ENCODE assay signal across 22 mouse cellular contexts in genomic region chr3:50130319-50130718, GRCm38 (mm10).
DNase-seq lines count a peak whose midpoint lies in the region; ATAC-seq and TF ChIP-seq lines count a peak whose summit lies in the region.
"Had no signal": no experiment of that assay in that cellular context is flagged by ENCODE, and none has a peak within 500 bp of the region (broad histone marks: within the 10 kb centered on the region; RNA-seq: fewer than 3 reads in every experiment).

No protein-coding gene starts in this region.

- H3K4me1 ChIP-seq in forebrain, postnatal 0 days (ENCODE audit: insufficient read depth): no peaks in the 10 kb centered on the region
- H3K4me1 ChIP-seq in forebrain, embryonic 12.5 days: no peaks in the 10 kb centered on the region
- H3K4me1 ChIP-seq: embryonic facial prominence, embryonic 13.5 days; embryonic facial prominence, embryonic 15.5 days; forebrain, embryonic 15.5 days had no signal

- H3K36me3 ChIP-seq in forebrain, postnatal 0 days (ENCODE audit: insufficient read depth): no peaks in the 10 kb centered on the region
- H3K36me3 ChIP-seq in forebrain, embryonic 12.5 days (replicated peaks): no peaks in the 10 kb centered on the region
- H3K36me3 ChIP-seq: embryonic facial prominence, embryonic 13.5 days; embryonic facial prominence, embryonic 15.5 days; forebrain, embryonic 10.5 days; forebrain, embryonic 15.5 days had no signal

- no peaks in the 10 kb centered on the region for H3K27me3 ChIP-seq in forebrain, postnatal 0 days (ENCODE audit: insufficient read depth, low read length)
- H3K27me3 ChIP-seq in forebrain, embryonic 12.5 days: no peaks in the 10 kb centered on the region
- H3K27me3 ChIP-seq: embryonic facial prominence, embryonic 13.5 days; embryonic facial prominence, embryonic 15.5 days; forebrain, embryonic 15.5 days had no signal

- H3K4me3 ChIP-seq in forebrain, postnatal 0 days (ENCODE audit: low read depth, low read length): no peak overlapping the region
- H3K4me3 ChIP-seq in forebrain, embryonic 12.5 days (replicated peaks): no peak overlapping the region
- no peak overlapping the region for H3K4me3 ChIP-seq in layer of hippocampus, adult 2 months
- H3K4me3 ChIP-seq: embryonic facial prominence, embryonic 13.5 days; embryonic facial prominence, embryonic 15.5 days; erythroblast, embryonic 14.5 days; forebrain, embryonic 10.5 days; forebrain, embryonic 15.5 days had no signal

- WGBS in forebrain, postnatal 0 days: 70% methylated on average over 2 of the region's 2 CpGs
- 93% methylated on average over 2 of the region's 2 CpGs for WGBS in forebrain, embryonic 12.5 days

- TF ChIP-seq POLR2A in brain, embryonic 14.5 days (IDR thresholded peaks at IDR 0.05; ENCODE audit: borderline replicate concordance, extremely low read depth, insufficient read depth, insufficient read length, poor library complexity, severe bottlenecking): no peak

- DNase-seq in forebrain, postnatal 0 days: peak; percentile 39
- peak; percentile 9 to 52 for DNase-seq in layer of hippocampus, postnatal 14 days (ENCODE audit: low spot score in 2 of 2)
- no peak for DNase-seq in layer of hippocampus, adult 2 months (ENCODE audit: low spot score in 2 of 2)
- peak; percentile 43 for DNase-seq in brain, embryonic 14.5 days (ENCODE audit: low read depth)
- peak; percentile 16 for DNase-seq in brain, embryonic 18.5 days (ENCODE audit: low read depth, low spot score)
- DNase-seq: adrenal gland, adult 2 months; adrenal gland, postnatal 10 days; adrenal gland, postnatal 25 days; cerebellum, adult 11 months; cerebellum, adult 18-20 months; cerebellum, adult 8-10 months; cerebellum, adult 9-11 months; cerebellum, postnatal 14 days; cerebellum, postnatal 36 days; embryo, embryonic 11 days had no signal

- H3K4me2 ChIP-seq in forebrain, postnatal 0 days (ENCODE audit: low read depth): no peak overlapping the region
- H3K4me2 ChIP-seq in forebrain, embryonic 12.5 days: no peak overlapping the region
- H3K4me2 ChIP-seq: embryonic facial prominence, embryonic 13.5 days; embryonic facial prominence, embryonic 15.5 days; forebrain, embryonic 15.5 days had no signal

- peak; percentile 63; the same call in 1 of the 2 replicates for ATAC-seq in forebrain, postnatal 0 days
- ATAC-seq in forebrain, embryonic 12.5 days (ENCODE audit: low FRiP score): no peak
- no peak for ATAC-seq in granulocyte monocyte progenitor cell, adult 5-6 weeks (replicated peaks; ENCODE audit: poor library complexity, severe bottlenecking)
- ATAC-seq: forebrain, embryonic 15.5 days had no signal

- no peak overlapping the region for H3K27ac ChIP-seq in forebrain, postnatal 0 days (ENCODE audit: low read depth, low read length)
- no peak overlapping the region for H3K27ac ChIP-seq in forebrain, embryonic 12.5 days
- H3K27ac ChIP-seq in layer of hippocampus, adult 2 months: no peak overlapping the region
- H3K27ac ChIP-seq: embryonic facial prominence, embryonic 13.5 days; embryonic facial prominence, embryonic 15.5 days; forebrain, embryonic 10.5 days; forebrain, embryonic 15.5 days had no signal

- no peak for TF ChIP-seq CTCF in forebrain, postnatal 0 days (IDR thresholded peaks at IDR 0.05; ENCODE audit: low read depth)
- no peak for TF ChIP-seq CTCF in layer of hippocampus, adult 2 months (conservative IDR thresholded peaks at IDR 0.05)
- no peak for TF ChIP-seq CTCF in brain, embryonic 14.5 days (IDR thresholded peaks at IDR 0.05; ENCODE audit: borderline replicate concordance, extremely low read depth, insufficient read depth, insufficient read length)

- H3K9ac ChIP-seq in forebrain, postnatal 0 days: no peak overlapping the region
- H3K9ac ChIP-seq in forebrain, embryonic 12.5 days: no peak overlapping the region
- H3K9ac ChIP-seq: embryonic facial prominence, embryonic 13.5 days; embryonic facial prominence, embryonic 15.5 days; forebrain, embryonic 15.5 days had no signal

- no peaks in the 10 kb centered on the region for H3K9me3 ChIP-seq in forebrain, postnatal 0 days (ENCODE audit: low read length)
- no peaks in the 10 kb centered on the region for H3K9me3 ChIP-seq in forebrain, embryonic 12.5 days
- H3K9me3 ChIP-seq: embryonic facial prominence, embryonic 13.5 days; embryonic facial prominence, embryonic 15.5 days; forebrain, embryonic 10.5 days; forebrain, embryonic 15.5 days had no signal

Comparison
In these comparisons a context has a peak if more than half of its experiments do, and no peak if none do; other contexts are left out.
1. DNase-seq: peak in forebrain, postnatal 0 days (single experiment), layer of hippocampus, postnatal 14 days (2 of 2), brain, embryonic 14.5 days (single experiment) and brain, embryonic 18.5 days (single experiment); none in layer of hippocampus, adult 2 months (0 of 2).